Mouse (Mus musculus) kidney, adult 2 months (tissue): ENCODE measurements around the gene Dpp6. TPM values are rescaled to one million over a fixed set of nuclear protein-coding genes. Genes with fewer than 3 reads are reported as not detected.

Experiments used
- DNase-seq: peaks from one replicate; pipeline ENCODE4 v3.0.0; 2021
- H3K27ac ChIP-seq: fragments of 200-500 bp; 2 replicates; pipeline ENCODE4 v1.5.1; 2012; ENCODE audit warnings: low read depth, low read length, control low read depth, inconsistent platforms; ENCODE audit not compliant: insufficient read depth
- H3K27me3 ChIP-seq: fragments of 200-500 bp; replicated peaks from 2 replicates; pipeline ENCODE4 v1.6.1; 2012; ENCODE audit warnings: mild to moderate bottlenecking, moderate library complexity, low read length, inconsistent platforms; ENCODE audit not compliant: control insufficient read depth, insufficient read depth
- H3K36me3 ChIP-seq: fragments of 200-500 bp; 2 replicates; pipeline ENCODE4 v1.6.1; 2012; ENCODE audit warnings: mild to moderate bottlenecking, moderate library complexity, low read length, inconsistent platforms; ENCODE audit not compliant: control insufficient read depth, insufficient read depth
- H3K4me1 ChIP-seq: fragments of 200-500 bp; 2 replicates; pipeline ENCODE4 v1.6.1; 2011; ENCODE audit warnings: low read length; ENCODE audit not compliant: control insufficient read depth, insufficient read depth
- H3K4me3 ChIP-seq: fragments of 200-500 bp; 2 replicates; pipeline ENCODE4 v1.5.1; 2011; ENCODE audit warnings: mild to moderate bottlenecking, low read depth, low read length, control low read depth; ENCODE audit not compliant: insufficient read depth
- CTCF ChIP-seq: fragments of 200-500 bp; conservative IDR thresholded peaks from 2 replicates; pipeline ENCODE4 v1.5.1; 2011; ENCODE audit warnings: low read depth, mild to moderate bottlenecking, control low read depth, low read length, moderate library complexity, mixed read lengths; ENCODE audit not compliant: insufficient read depth, insufficient read length
- POLR2A ChIP-seq: fragments of 200-500 bp; IDR thresholded peaks from one replicate; pipeline ENCODE4 v1.6.1; 2011; ENCODE audit warnings: low read depth, low read length, control low read depth
- WGBS: fragments of 180-500 bp; shearing (Covaris S2); methylation state at CpG from one replicate; pipeline ENCODE4 v1.1.7; 2018; 5-methylcytosine and 5-hydroxymethylcytosine counted together
- polyA plus RNA-seq: library from polyadenylated mRNA; depleted of rRNA; stranded (reverse); fragments of >200 nt; gene quantifications from 2 replicates; pipeline ENCODE4 v1.2.3, GENCODE M21; 2012

The Dpp6 gene
- polyA plus RNA-seq, 1 experiment = 0.61 TPM

DNA sequence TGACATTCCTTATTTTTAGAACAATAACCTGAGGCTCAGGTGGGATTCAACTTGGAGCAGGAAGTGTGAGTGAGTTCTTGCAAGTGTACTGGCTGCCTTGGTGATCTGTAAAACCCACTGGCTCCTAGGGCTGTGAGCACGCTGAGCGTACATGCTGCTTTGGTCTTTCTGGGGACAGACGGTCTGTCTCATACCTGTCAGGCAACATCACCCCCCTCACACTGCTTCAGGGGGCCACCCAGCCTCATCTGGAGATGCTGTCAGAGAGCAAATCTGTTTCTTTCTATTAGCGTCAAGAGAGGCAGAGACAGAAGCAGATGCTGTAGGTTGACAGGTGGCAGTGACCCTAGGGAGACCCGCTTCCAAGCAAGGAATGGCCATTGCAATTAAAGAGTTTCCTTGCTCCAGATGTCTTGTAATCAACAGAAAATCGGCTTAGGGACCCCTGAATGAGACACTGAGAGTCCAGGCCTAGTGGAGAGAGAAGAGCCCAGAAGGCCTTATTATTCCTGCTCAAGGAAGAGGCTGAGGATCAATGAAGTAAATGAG lies 330.5 kb downstream of the Dpp6 start:
- WGBS = 79% methylated on average over 6 of the region's 6 CpGs
- no peak for TF ChIP-seq CTCF
- no peak for TF ChIP-seq POLR2A
- no peaks in the 10 kb centered on the region for H3K36me3 ChIP-seq
- H3K27ac ChIP-seq = no peak overlapping the region
- H3K4me1 ChIP-seq = no peaks in the 10 kb centered on the region
- no peak overlapping the region for H3K4me3 ChIP-seq
- DNase-seq = no peak
- H3K27me3 ChIP-seq = no peaks in the 10 kb centered on the region

DNA sequence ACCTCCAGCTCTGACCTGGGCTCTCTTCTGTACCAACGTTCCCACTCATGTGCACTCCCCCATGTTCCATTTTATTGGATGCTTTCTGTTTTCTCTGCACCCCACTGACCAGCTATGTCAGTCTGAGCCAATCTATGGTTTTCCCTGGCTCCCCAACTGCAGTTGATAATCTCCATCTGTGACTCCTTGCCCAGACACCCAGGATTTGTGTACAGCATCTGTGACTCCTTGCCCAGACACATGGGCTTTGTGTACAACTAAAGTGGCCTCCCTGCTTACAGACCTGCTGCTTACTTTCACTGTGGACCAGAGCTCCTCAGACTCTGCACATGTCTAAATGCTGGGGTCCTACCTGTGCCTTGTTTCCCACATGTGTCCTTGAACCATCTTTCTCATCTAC lies 334.0 kb downstream of the Dpp6 start:
- no peaks in the 10 kb centered on the region for H3K36me3 ChIP-seq
- TF ChIP-seq CTCF (no peak), POLR2A (no peak)
- DNase-seq = no peak

DNA sequence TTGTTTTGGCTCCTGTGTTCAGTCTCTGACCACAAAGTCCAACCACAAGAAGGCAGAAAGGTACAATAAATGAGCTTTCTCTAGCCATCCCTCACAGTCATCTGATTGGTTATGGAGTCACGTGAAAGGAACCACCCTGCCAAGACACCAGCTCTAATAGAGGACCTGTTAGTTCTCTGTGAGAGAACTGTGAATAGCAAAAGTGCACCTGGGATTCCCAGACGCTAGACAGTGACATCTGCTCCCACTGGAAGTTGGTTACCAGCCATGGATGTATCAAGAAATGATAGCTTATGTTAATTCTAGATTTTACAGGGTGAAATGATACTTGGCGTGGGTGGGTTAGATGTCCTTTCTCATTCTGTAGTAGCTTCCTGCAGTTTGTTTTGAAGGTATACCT lies 338.7 kb downstream of the Dpp6 start:
- Histone ChIP-seq H3K27me3 (no peaks in the 10 kb centered on the region), H3K27ac (no peak overlapping the region), H3K4me1 (no peaks in the 10 kb centered on the region), H3K36me3 (no peaks in the 10 kb centered on the region), H3K4me3 (no peak overlapping the region)
- TF ChIP-seq POLR2A (no peak), CTCF (no peak)
- peak; percentile 1 for DNase-seq
- 75% methylated on average over 3 of the region's 3 CpGs for WGBS

More for the DNA sequence above, 334.0 kb downstream of the Dpp6 start:
- H3K4me1 ChIP-seq = no peaks in the 10 kb centered on the region
- H3K27ac ChIP-seq = no peak overlapping the region
- 27% methylated on average over 1 of the region's 1 CpGs for WGBS
- no peaks in the 10 kb centered on the region for H3K27me3 ChIP-seq
- H3K4me3 ChIP-seq = no peak overlapping the region

DNA sequence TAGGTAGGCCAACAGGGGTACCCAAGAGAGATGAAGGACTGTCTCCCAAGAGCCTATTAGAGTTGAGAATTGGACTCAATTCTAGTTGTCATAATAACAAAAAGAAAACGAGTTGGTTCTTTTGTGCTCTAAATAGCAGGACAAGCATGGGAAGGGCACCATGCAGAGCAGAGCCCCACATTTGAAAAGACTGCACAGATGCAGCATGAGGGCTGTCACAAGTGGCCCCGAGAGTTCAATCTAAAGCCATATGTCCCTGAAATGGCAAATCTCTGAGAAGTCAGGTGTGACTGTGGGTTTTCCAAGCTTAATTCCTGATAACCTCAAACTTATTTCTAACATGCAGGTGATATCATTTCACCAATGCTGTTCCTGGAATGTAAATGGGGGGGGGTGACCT lies 339.4 kb downstream of the Dpp6 start:
- 75% methylated on average over 2 of the region's 2 CpGs for WGBS
- Histone ChIP-seq H3K27me3 (no peaks in the 10 kb centered on the region), H3K4me3 (no peak overlapping the region), H3K36me3 (no peaks in the 10 kb centered on the region), H3K27ac (no peak overlapping the region), H3K4me1 (no peaks in the 10 kb centered on the region)
- TF ChIP-seq POLR2A (no peak), CTCF (no peak)
- DNase-seq = no peak

DNA sequence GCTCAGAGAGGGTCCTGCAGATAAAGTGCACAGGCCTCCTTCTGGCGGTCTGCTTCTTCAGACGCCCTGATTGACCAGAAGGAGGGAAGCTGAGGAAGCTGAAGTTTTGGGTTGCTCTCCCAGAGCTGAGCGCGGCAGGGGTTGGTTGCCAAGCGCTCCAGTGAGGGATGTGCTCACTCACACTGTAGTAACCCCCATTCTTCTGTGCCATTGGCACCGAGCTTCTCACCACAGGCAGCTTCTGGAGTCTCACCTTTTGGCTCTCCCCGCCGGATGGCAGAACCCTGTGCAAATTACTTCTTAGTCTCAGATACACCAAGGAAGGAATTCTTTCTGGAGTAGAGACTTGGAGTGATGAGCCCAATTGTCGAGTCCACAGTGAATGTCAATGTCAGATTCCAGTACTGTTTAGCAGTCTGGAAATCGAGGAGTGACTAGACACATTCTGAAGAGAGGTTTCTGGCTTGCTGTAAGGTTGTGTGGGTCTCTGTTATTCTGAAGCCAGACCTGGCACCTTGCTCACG lies 344.2 kb downstream of the Dpp6 start:
- Histone ChIP-seq H3K4me3 (no peak overlapping the region), H3K27ac (no peak overlapping the region)
- WGBS = 72% methylated on average over 11 of the region's 11 CpGs

DNA sequence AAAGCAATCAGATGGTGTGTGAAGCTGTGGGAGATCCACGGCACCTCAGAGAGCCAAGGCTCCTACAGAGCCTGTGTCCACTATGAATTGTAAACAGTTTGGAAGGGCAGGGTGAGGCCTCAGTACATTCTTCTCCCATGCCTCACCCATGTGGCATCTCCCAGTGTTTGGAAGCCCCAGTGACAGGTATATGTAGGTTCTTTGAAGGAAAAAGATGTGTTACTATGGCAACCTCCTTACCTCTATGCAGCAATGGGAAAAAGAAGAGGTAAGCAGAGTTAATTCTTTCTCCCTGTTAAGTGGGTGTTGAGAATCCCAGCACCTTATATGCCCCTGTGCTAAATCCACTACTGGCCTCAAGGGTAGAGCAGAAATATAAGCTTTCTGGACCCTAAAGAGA lies 351.5 kb downstream of the Dpp6 start:
- DNase-seq = no peak
- Histone ChIP-seq H3K36me3 (no peaks in the 10 kb centered on the region), H3K27me3 (no peaks in the 10 kb centered on the region), H3K27ac (no peak overlapping the region), H3K4me1 (no peaks in the 10 kb centered on the region), H3K4me3 (no peak overlapping the region)
- WGBS = 74% methylated on average over 1 of the region's 1 CpGs
- TF ChIP-seq POLR2A (no peak), CTCF (no peak)

More for the DNA sequence above, 344.2 kb downstream of the Dpp6 start:
- no peak for DNase-seq
- Histone ChIP-seq H3K4me1 (no peaks in the 10 kb centered on the region), H3K27me3 (no peaks in the 10 kb centered on the region), H3K36me3 (no peaks in the 10 kb centered on the region)
- TF ChIP-seq CTCF (no peak), POLR2A (no peak)

DNA sequence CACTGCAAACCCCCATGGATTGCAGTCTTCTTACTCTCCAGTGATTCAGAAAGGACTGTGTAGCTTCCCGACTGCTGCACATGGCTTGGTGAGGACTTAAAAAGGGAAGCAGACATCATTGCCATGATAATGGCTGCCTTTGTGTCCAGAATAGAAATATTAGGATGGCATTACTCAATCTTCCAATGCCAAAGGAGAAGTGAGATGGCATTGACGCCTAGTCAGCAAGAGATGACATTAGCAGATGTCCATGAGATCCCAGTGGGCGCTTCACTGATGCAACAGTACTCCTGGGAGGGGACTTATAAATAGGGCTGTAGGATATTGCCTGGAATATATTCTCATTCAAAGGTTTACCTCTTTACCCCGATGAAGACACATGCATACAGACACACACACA lies 368.0 kb downstream of the Dpp6 start:
- no peak for DNase-seq
- Histone ChIP-seq H3K27me3 (no peaks in the 10 kb centered on the region), H3K4me3 (no peak overlapping the region), H3K27ac (no peak overlapping the region), H3K4me1 (no peaks in the 10 kb centered on the region), H3K36me3 (no peaks in the 10 kb centered on the region)
- WGBS = 79% methylated on average over 4 of the region's 4 CpGs
- TF ChIP-seq CTCF = no peak
- TF ChIP-seq POLR2A = no peak
